Mouse (Mus musculus) lung, postnatal 0 days (tissue): Measurements from ENCODE around the gene Gm43191. TPM values are rescaled to one million over a fixed set of nuclear protein-coding genes. Genes with fewer than 3 reads are reported as not detected.

Experiments used
- ATAC-seq: fragments of 200-750 bp; cut with Nextera tagmentation; 2 replicates; pipeline ENCODE4 v1.8.0; 2017; ENCODE audit warnings: moderate library complexity
- DNase-seq: peaks from one replicate; pipeline ENCODE4 v3.0.0-alpha.2; 2016; ENCODE audit warnings: low spot score
- H3K27ac ChIP-seq: fragments of 300-500 bp; sonication (generic); 2 replicates; pipeline ENCODE4 v1.5.1; 2014; ENCODE audit warnings: antibody characterized with exemption, mild to moderate bottlenecking, low read length, mixed read lengths
- H3K27me3 ChIP-seq: fragments of 300-500 bp; sonication (generic); replicated peaks from 2 replicates; pipeline ENCODE4 v1.6.1; 2014; ENCODE audit warnings: low read length, mixed read lengths; ENCODE audit not compliant: insufficient read depth
- H3K36me3 ChIP-seq: fragments of 300-500 bp; sonication (generic); 2 replicates; pipeline ENCODE4 v1.6.1; 2014; ENCODE audit warnings: low read length, mixed read lengths; ENCODE audit not compliant: insufficient read depth
- H3K4me1 ChIP-seq: fragments of 300-500 bp; sonication (generic); 2 replicates; pipeline ENCODE4 v1.6.1; 2014; ENCODE audit warnings: antibody characterized with exemption, low read depth, low read length, mixed read lengths; ENCODE audit not compliant: insufficient read depth
- H3K4me2 ChIP-seq: fragments of 300-500 bp; sonication (generic); replicated peaks from 2 replicates; pipeline ENCODE4 v1.6.1; 2014; ENCODE audit warnings: low read depth, mild to moderate bottlenecking, low read length, moderate library complexity, mixed read lengths
- H3K4me3 ChIP-seq: fragments of 300-500 bp; sonication (generic); 2 replicates; pipeline ENCODE4 v1.5.1; 2014; ENCODE audit warnings: low read depth, low read length
- H3K9ac ChIP-seq: fragments of 300-500 bp; sonication (generic); replicated peaks from 2 replicates; pipeline ENCODE4 v1.6.1; 2014; ENCODE audit warnings: low read depth, mild to moderate bottlenecking
- H3K9me3 ChIP-seq: fragments of 300-500 bp; sonication (generic); 2 replicates; pipeline ENCODE4 v1.6.1; 2016; ENCODE audit warnings: low read length, mixed read lengths
- CTCF ChIP-seq: IDR thresholded peaks from 2 replicates; pipeline ENCODE4 v1.5.1; 2016; ENCODE audit warnings: antibody characterized with exemption, mild to moderate bottlenecking
- EP300 ChIP-seq: IDR thresholded peaks from 2 replicates; pipeline ENCODE4 v1.6.1; 2016; ENCODE audit warnings: antibody characterized with exemption, mild to moderate bottlenecking, control low read depth
- WGBS: fragments of 180-500 bp; shearing (Covaris S2); extraction: QIAGEN DNeasy Blood & Tissue Kit; methylation state at CpG from one replicate; pipeline ENCODE4 v1.1.7; 2014; 5-methylcytosine and 5-hydroxymethylcytosine counted together
- polyA plus RNA-seq: library from polyadenylated mRNA; unstranded; fragments of >200 nt; fragmentation: Nextera tagmentation; extraction: Ambion mirVana; gene quantifications from 2 replicates; pipeline ENCODE4 v1.2.1, GENCODE M21; 2015

Gm43191 gene
- polyA plus RNA-seq, 1 experiment from 2014 or later = not detected

- no peak for DNase-seq
- H3K9ac ChIP-seq = no peak overlapping the region
- WGBS = 94% methylated on average over 1 of the region's 1 CpGs
- no peak overlapping the region for H3K4me2 ChIP-seq
- no peak overlapping the region for H3K27ac ChIP-seq
- no peak overlapping the region for H3K4me3 ChIP-seq
- H3K36me3 ChIP-seq = peaks cover 29% of the 10 kb centered on the region; the same call in 1 of the 2 replicates
- ATAC-seq = no peak
- no peak for TF ChIP-seq EP300
- no peak for TF ChIP-seq CTCF
- H3K4me1 ChIP-seq = no peaks in the 10 kb centered on the region
- H3K27me3 ChIP-seq = no peaks in the 10 kb centered on the region
- no peaks in the 10 kb centered on the region for H3K9me3 ChIP-seq
Measured at GRCm38 (mm10) chr3:116646387-116646786, 34.7 kb downstream of the Gm43191 start.

DNA sequence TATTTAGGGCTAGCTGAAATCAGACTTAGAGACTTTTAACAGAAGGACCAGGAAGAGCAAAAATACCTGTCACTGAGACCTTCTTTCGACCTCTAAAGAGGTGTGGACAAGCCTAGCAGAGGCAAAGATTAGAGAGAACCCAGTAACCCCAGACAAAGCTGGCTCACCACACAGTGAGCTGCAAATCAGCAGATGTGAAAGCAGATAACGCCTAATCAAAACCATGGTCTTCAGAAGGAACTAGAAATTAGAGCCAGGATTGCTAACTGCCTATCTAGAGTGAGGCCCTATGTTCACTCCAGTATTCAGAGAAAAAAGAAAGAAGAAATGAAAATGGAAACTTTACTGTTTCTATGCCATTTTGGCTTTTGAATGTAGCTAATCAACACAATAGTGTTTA lies 38.7 kb downstream of the Gm43191 start:
- Histone ChIP-seq H3K9me3 (no peaks in the 10 kb centered on the region), H3K36me3 (peaks cover 44% of the 10 kb centered on the region), H3K27ac (no peak overlapping the region), H3K4me3 (no peak overlapping the region), H3K4me1 (no peaks in the 10 kb centered on the region), H3K27me3 (no peaks in the 10 kb centered on the region), H3K9ac (no peak overlapping the region), H3K4me2 (no peak overlapping the region)
- DNase-seq = no peak
- WGBS = 82% methylated on average over 2 of the region's 2 CpGs
- TF ChIP-seq CTCF (no peak), EP300 (no peak)
- no peak for ATAC-seq

- no peak overlapping the region for H3K27ac ChIP-seq
- DNase-seq (no peak), ATAC-seq (no peak)
- no peak for TF ChIP-seq EP300
- TF ChIP-seq CTCF = no peak
- no peaks in the 10 kb centered on the region for H3K9me3 ChIP-seq
- H3K36me3 ChIP-seq = peaks cover 44% of the 10 kb centered on the region
- H3K9ac ChIP-seq = no peak overlapping the region
- no peaks in the 10 kb centered on the region for H3K4me1 ChIP-seq
- H3K4me2 ChIP-seq = no peak overlapping the region
- H3K4me3 ChIP-seq = no peak overlapping the region
- 93% methylated on average over 6 of the region's 6 CpGs for WGBS
- H3K27me3 ChIP-seq = no peaks in the 10 kb centered on the region
Measured at GRCm38 (mm10) chr3:116641811-116642371, 39.2 kb downstream of the Gm43191 start.

DNA sequence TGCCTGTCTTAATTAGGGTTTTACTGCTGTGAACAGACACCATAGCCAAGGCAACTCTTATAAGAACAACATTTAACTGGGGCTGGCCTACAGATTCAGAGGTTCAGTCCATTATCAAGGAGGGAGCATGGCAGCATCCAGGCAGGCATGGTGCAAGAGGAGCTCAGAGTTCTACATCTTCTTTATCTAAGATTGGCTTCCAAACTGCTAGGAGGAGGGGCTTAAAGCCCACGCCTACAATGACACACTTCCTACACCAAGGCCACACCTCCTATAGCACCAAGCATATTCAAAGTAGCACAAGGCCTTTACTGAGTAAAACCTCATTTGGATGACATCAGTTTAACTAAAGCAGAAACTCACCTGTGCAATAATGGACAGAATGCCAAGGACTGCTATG lies 41.0 kb downstream of the Gm43191 start:
- DNase-seq (no peak), ATAC-seq (no peak)
- Histone ChIP-seq H3K27me3 (no peaks in the 10 kb centered on the region), H3K36me3 (peaks cover 33% of the 10 kb centered on the region), H3K9ac (no peak overlapping the region), H3K27ac (no peak overlapping the region), H3K4me2 (no peak overlapping the region), H3K4me1 (no peaks in the 10 kb centered on the region), H3K9me3 (no peaks in the 10 kb centered on the region), H3K4me3 (no peak overlapping the region)
- WGBS = 80% methylated on average over 1 of the region's 1 CpGs
- TF ChIP-seq EP300 (no peak), CTCF (no peak)

DNA sequence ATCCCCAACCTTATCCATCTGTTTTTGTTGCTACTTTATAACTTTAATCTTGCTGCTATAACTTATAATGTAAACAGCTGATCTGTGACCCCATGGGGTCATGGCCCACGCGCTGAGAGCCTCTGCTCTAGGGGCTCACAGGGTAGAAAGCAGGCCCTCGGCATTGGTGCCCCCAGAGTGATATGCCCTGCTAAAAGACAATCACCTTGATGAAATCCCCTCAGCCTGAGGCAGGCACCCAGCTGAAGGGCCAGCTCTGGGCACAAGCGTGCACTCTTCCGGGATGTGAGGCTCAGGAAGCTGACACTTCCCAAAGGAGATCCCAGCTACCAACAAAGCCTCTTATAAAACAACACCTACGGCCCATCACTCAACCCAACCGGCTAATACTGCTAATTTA lies 42.5 kb downstream of the Gm43191 start:
- H3K9me3 ChIP-seq = no peaks in the 10 kb centered on the region
- no peak overlapping the region for H3K4me3 ChIP-seq
- 84% methylated on average over 7 of the region's 7 CpGs for whole genome bisulfite sequencing
- no peak overlapping the region for H3K4me2 ChIP-seq
- no peaks in the 10 kb centered on the region for H3K4me1 ChIP-seq
- H3K9ac ChIP-seq = no peak overlapping the region
- H3K36me3 ChIP-seq = peaks cover 47% of the 10 kb centered on the region
- no peaks in the 10 kb centered on the region for H3K27me3 ChIP-seq
- no peak overlapping the region for H3K27ac ChIP-seq
- ATAC-seq = no peak
- TF ChIP-seq CTCF = no peak
- no peak for TF ChIP-seq EP300
- no peak for DNase-seq

DNA sequence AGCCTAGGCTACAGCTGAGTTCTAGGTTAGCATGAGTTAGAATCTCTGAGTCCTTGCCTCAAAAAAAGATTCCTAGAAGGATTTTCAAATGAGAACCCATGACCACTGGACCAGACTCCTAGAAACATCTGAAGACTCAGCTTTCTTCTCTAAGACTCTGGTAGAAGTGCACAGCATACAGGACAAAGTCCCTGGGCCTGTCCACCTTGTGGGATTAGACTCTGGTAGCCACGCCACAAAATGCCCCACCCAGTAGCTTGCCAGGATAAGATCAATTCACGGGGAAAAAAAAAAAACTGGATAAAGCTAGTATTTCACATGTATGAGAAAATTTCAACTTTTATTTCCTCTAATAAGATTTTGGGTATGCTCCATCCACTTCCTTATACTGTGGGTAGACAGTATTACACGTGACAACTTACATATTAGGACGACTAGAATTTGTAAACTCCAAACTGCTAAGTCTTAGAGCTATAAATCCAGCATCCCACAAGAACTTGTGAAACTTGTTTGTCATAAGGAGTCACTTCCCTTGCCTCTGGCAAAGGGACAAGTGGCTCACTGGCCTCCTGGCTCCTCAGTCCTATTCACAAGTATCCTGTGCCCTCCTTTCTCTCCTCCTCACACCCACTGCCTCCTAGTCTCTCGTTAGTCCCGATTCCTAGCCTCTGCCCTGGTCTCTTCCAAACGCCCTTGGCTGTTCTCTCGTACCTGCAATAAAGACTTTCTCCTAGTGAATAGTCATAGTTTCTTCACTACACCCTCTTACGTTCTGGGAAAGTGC lies 43.2 kb downstream of the Gm43191 start:
- no peak for ATAC-seq

More for the DNA sequence above, 43.2 kb downstream of the Gm43191 start:
- WGBS = 84% methylated on average over 9 of the region's 9 CpGs
- Histone ChIP-seq H3K27me3 (no peaks in the 10 kb centered on the region), H3K4me1 (no peaks in the 10 kb centered on the region), H3K9me3 (no peaks in the 10 kb centered on the region), H3K36me3 (peaks cover 50% of the 10 kb centered on the region), H3K9ac (no peak overlapping the region), H3K4me3 (no peak overlapping the region), H3K27ac (no peak overlapping the region), H3K4me2 (no peak overlapping the region)
- TF ChIP-seq EP300 = no peak
- TF ChIP-seq CTCF = no peak
- DNase-seq = no peak
